Mouse (Mus musculus): ENCODE data around the gene Gripap1.

DNA sequence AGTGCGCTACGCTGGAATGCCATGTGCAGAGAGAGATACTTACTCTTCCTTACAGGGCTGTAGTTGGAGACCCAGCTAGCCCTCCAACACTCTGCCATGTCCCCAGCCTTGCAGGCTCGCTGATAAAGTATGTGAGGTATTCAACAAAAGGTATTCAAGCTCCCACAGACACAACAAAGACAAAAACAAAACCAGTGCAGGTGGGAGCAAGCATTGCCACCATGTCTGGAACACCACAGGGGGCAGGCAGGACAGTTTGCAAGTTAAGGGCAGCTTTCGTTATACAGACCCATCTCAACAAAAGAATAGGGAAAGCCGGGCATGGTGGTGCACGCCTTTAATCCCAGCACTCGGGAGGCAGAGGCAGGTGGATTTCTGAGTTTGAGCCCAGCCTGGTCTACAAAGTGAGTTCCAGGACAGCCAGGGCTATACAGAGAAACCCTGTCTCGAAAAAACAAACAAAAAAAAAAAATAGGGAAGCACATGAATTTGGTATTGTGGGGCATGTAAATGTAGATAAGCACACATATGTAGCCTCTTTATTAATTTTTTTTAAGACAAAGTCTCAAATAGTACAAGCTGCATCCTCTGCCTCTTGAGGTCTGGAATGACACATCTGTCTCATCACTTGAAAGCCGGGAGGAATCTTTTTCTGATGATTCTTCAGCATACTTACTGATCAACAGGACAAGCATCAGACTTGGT, 13.9 kb upstream of the Gripap1 start:
- no peak for TF ChIP-seq CTCF (conservative IDR thresholded peaks at IDR 0.05; ENCODE audit: insufficient read depth, insufficient read length, low read depth, low read length)
- no peak for TF ChIP-seq POLR2A (IDR thresholded peaks at IDR 0.05; ENCODE audit: low read depth, low read length)

Measured in kidney, adult 2 months (tissue).